Mouse (Mus musculus) heart, embryonic 16.5 days (tissue): Measurements from ENCODE around the gene Pld5. TPM values are rescaled to one million over a fixed set of nuclear protein-coding genes. Genes with fewer than 3 reads are reported as not detected.
A peak's percentile ranks its signal among the peaks of the same experiment; 100 is the strongest.

Experiments used
- ATAC-seq: fragments of 200-750 bp; cut with Nextera tagmentation; replicated peaks from 2 replicates; pipeline ENCODE4 v1.8.0; 2017; ENCODE audit warnings: moderate number of reproducible peaks; ENCODE audit not compliant: insufficient read depth, low FRiP score; ENCODE audit errors: extremely low read depth
- H3K27ac ChIP-seq: fragments of 300-500 bp; sonication (generic); 2 replicates; pipeline ENCODE4 v1.5.1; 2014; ENCODE audit warnings: mild to moderate bottlenecking, low read length, control low read depth, moderate library complexity
- H3K27me3 ChIP-seq: fragments of 300-500 bp; sonication (generic); 2 replicates; pipeline ENCODE4 v1.6.1; 2014; ENCODE audit warnings: low read length, mixed read lengths; ENCODE audit not compliant: control insufficient read depth, insufficient read depth
- H3K36me3 ChIP-seq: fragments of 300-500 bp; sonication (generic); 2 replicates; pipeline ENCODE4 v1.6.1; 2014; ENCODE audit not compliant: control insufficient read depth, insufficient read depth
- H3K4me1 ChIP-seq: fragments of 300-500 bp; sonication (generic); 2 replicates; pipeline ENCODE4 v1.6.1; 2014; ENCODE audit warnings: low read length, mixed read lengths; ENCODE audit not compliant: control insufficient read depth, insufficient read depth
- H3K4me2 ChIP-seq: fragments of 300-500 bp; sonication (generic); 2 replicates; pipeline ENCODE4 v1.6.1; 2014; ENCODE audit warnings: low read depth, mild to moderate bottlenecking, control low read depth, low read length
- H3K4me3 ChIP-seq: fragments of 300-500 bp; sonication (generic); 2 replicates; pipeline ENCODE4 v1.5.1; 2014; ENCODE audit warnings: mild to moderate bottlenecking, control low read depth, low read length
- H3K9ac ChIP-seq: fragments of 300-500 bp; sonication (generic); 2 replicates; pipeline ENCODE4 v1.6.1; 2014; ENCODE audit warnings: low read length, control low read depth
- H3K9me3 ChIP-seq: fragments of 300-500 bp; sonication (generic); replicated peaks from 2 replicates; pipeline ENCODE4 v1.6.1; 2016; ENCODE audit warnings: low read length; ENCODE audit not compliant: control insufficient read depth
- WGBS: fragments of 180-500 bp; shearing (Covaris S2); extraction: QIAGEN DNeasy Blood & Tissue Kit; methylation state at CpG from one replicate; pipeline ENCODE4 v1.1.7; 2014; 5-methylcytosine and 5-hydroxymethylcytosine counted together
- polyA plus RNA-seq: library from polyadenylated mRNA; unstranded; fragments of >200 nt; fragmentation: Nextera tagmentation; extraction: Ambion mirVana; gene quantifications from 2 replicates; pipeline ENCODE4 v1.2.1, GENCODE M21; 2015

Gene Pld5
- polyA plus RNA-seq, 1 experiment from 2014 or later = 0.59 TPM

DNA sequence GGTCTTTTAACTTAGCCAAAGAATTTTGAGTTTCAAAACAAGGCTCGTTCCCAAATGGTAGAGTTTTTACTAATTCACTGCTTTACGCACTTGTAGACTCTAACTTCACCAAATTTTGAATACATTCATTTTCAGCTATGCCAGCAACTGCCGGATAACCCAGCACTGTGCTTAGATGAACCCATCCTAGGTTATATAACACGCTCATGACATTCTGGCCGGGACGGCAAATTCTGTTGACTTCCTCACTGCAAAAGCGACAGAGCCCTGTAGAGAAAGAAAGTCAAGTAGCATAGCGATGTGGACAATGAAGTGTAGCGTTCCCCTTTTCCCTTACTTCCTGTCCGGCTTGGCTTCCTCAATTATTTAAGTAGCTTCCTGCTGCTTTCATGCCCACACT is 51.3 kb downstream of the Pld5 start:
- no peaks in the 10 kb centered on the region for H3K4me1 ChIP-seq
- WGBS = 72% methylated on average over 10 of the region's 10 CpGs
- ATAC-seq = no peak

DNA sequence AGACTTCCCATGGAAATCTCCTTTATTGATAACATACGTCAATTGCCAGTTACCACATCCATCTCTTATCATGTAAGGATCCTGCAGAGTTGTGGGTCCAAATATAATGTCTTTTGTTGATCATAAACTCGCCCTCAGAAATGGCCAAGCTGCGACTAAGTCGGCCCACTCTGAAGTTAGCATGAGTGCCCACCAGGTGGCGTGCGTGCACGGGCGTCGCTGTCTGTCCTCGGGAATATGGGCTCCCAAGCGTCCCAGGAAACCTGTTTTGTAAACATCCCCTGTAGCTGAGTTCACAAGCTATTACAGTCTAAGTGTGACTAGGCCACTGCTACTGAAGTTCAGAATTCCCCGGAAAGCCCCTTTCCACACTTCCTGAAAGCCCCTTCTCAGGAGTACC is 51.9 kb downstream of the Pld5 start:
- ATAC-seq = 0 out of 2 replicates have a peak, but pooled peaks have one; percentile 14
- Histone ChIP-seq H3K4me2 (peak overlapping the region; percentile 37; the same call in 1 of the 2 replicates), H3K27ac (no peak overlapping the region), H3K9me3 (no peaks in the 10 kb centered on the region), H3K9ac (no peak overlapping the region), H3K36me3 (no peaks in the 10 kb centered on the region), H3K4me3 (no peak overlapping the region), H3K27me3 (no peaks in the 10 kb centered on the region), H3K4me1 (no peaks in the 10 kb centered on the region)
- WGBS = 6% methylated on average over 12 of the region's 12 CpGs

More for the DNA sequence above, 51.3 kb downstream of the Pld5 start:
- no peak overlapping the region for H3K27ac ChIP-seq
- H3K36me3 ChIP-seq = no peaks in the 10 kb centered on the region
- H3K9me3 ChIP-seq = no peaks in the 10 kb centered on the region
- H3K9ac ChIP-seq = no peak overlapping the region
- no peak overlapping the region for H3K4me2 ChIP-seq
- no peak overlapping the region for H3K4me3 ChIP-seq
- no peaks in the 10 kb centered on the region for H3K27me3 ChIP-seq

DNA sequence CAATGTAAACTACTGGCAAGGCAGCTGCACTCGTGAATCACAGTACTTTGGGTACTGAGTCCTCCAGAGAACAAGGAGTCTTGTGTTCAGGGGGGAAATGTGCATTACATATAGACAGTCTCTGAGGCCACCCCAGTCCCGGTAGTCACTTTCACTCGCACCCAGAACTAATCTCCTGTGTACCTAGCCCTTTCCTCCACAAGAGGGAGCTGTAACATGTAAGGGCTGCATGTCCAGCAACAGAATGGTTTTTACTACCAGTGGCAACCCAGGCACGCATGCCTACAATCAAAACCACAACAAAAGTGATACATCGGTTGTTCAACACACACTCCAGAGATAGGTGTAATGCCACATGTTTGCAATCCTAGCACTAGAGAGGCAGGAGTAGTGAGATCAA is 56.9 kb downstream of the Pld5 start:
- no peaks in the 10 kb centered on the region for H3K9me3 ChIP-seq
- H3K4me2 ChIP-seq = no peak overlapping the region
- no peak overlapping the region for H3K27ac ChIP-seq
- peaks cover 4% of the 10 kb centered on the region; the same call in 1 of the 2 replicates for H3K4me1 ChIP-seq
- H3K27me3 ChIP-seq = no peaks in the 10 kb centered on the region
- WGBS = 77% methylated on average over 5 of the region's 5 CpGs
- H3K9ac ChIP-seq = no peak overlapping the region
- H3K4me3 ChIP-seq = no peak overlapping the region
- ATAC-seq = no peak
- H3K36me3 ChIP-seq = no peaks in the 10 kb centered on the region

DNA sequence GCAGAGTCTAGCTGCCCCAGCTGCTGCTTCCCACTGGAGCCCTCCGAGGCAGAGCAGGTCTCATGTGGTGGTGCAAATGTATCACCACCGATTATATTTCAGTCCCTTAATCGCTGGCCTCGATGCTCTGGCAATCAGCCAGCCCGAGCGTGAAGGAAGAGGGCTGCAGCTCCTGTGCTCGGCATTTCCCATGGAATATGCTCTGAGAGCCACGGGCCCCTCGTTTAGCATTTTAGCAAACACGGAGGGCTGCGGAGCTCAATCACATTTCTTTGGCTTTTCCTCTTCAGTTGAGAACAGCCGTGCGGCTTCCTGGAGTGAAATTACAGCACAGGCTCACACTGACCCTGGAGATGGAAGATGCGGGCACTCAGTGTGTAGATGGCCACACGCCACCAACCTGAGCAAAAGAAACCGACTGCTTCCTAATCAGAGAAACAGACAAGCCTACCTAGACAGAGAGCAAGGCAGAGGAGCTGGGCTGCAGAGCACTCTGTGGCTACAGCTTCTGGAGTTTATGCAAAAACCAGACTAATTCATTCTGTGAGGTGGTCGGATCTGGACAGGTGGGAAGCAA is 61.4 kb downstream of the Pld5 start:
- Histone ChIP-seq H3K9me3 (no peaks in the 10 kb centered on the region), H3K4me3 (peak overlapping the region; percentile 22), H3K27ac (no peak overlapping the region), H3K9ac (peak overlapping the region; percentile 44; the same call in 1 of the 2 replicates), H3K4me1 (peaks cover 7% of the 10 kb centered on the region; the same call in 1 of the 2 replicates), H3K27me3 (no peaks in the 10 kb centered on the region), H3K36me3 (no peaks in the 10 kb centered on the region), H3K4me2 (peak overlapping the region; percentile 58)
- ATAC-seq = no peak
- 32% methylated on average over 17 of the region's 17 CpGs for WGBS

DNA sequence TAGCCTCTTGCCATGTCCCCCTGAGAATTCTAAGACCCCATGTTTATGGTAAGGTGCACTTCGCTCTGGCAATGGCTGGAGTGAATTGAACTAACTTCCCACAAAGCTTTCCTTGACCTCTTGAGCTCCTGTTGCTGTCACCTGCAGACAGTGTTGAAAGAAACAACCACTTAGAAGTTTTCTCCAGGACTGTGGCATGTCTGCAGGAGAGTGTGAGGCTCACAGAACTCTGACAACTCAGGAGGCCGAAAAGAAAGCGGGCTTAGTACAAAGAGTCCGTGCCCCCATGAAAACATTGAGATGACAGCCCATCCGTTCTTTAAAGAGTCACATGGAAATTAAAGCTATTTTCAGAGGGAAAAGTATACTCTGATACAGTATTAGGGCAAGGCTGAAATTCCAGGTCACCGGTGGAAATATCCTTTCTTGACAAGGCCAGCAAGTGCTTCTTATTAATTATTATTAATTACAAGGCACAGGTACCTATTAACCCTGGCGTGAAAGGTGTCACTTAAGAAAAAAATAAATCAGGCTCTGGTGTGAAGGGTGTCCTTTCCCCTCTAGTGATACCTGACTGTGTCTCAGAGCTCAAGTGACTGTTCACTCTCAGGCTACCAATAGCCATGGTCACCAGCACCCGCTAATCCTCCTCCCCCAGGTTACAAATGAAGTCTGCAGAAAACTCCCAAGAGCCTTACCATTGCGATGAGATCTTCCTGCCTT is 62.0 kb downstream of the Pld5 start:
- H3K27ac ChIP-seq = no peak overlapping the region
- no peaks in the 10 kb centered on the region for H3K36me3 ChIP-seq
- no peak overlapping the region; the same call in 1 of the 2 replicates for H3K9ac ChIP-seq
- H3K4me1 ChIP-seq = peaks cover 7% of the 10 kb centered on the region; the same call in 1 of the 2 replicates
- H3K4me2 ChIP-seq = peak overlapping the region; percentile 58
- H3K4me3 ChIP-seq = no peak overlapping the region
- no peaks in the 10 kb centered on the region for H3K27me3 ChIP-seq
- 59% methylated on average over 9 of the region's 9 CpGs for WGBS
- no peak for ATAC-seq
- H3K9me3 ChIP-seq = no peaks in the 10 kb centered on the region

DNA sequence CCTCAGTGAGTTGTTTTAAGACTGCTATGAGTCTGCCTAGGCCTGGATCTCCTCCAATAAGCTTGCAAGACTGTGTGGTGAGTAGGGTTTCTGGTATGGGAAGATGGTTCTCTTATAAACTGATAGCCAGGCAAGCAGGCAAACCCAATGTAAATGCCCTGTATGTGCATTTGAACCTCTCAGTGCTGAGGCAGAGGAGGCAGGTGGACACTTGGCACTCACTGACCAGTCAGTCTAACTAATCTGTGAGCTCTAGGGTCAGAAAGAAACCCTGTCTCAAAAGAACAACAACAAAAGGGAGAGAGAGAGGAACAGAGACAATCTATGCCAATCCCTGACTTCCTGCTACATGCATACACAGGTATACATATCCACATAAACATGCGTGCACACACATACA is 64.3 kb downstream of the Pld5 start:
- H3K9ac ChIP-seq = no peak overlapping the region
- H3K36me3 ChIP-seq = no peaks in the 10 kb centered on the region
- H3K4me2 ChIP-seq = no peak overlapping the region
- H3K4me1 ChIP-seq = peaks cover 7% of the 10 kb centered on the region; the same call in 1 of the 2 replicates
- H3K9me3 ChIP-seq = no peaks in the 10 kb centered on the region
- H3K27me3 ChIP-seq = no peaks in the 10 kb centered on the region
- H3K27ac ChIP-seq = no peak overlapping the region
- 100% methylated on average over 1 of the region's 1 CpGs for WGBS
- ATAC-seq = no peak
- no peak overlapping the region for H3K4me3 ChIP-seq

DNA sequence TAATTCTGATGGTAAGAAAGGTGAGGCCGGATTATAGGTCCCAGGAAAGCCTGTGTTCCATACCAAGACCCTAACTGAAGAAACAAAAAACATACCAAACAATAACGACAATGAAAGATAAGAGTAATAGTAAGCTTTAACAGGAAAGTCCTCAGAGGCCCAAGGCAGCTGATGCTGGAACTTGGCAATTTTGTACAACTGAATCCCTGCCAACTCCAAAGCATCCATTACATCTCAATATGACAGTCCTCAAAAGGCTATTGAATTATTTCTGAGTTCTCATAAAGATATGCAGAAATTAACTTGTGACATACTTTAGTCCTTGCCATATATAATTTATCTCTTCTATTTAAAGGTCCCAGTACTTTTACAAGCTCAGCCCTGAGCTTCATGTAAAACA is 67.1 kb downstream of the Pld5 start:
- no peaks in the 10 kb centered on the region for H3K27me3 ChIP-seq
- no peaks in the 10 kb centered on the region for H3K9me3 ChIP-seq
- no peak overlapping the region for H3K4me2 ChIP-seq
- 74% methylated on average over 2 of the region's 2 CpGs for WGBS
- no peak overlapping the region for H3K4me3 ChIP-seq
- 0 out of 2 replicates have a peak, but pooled peaks cover 2% of the 10 kb centered on the region for H3K4me1 ChIP-seq
- no peaks in the 10 kb centered on the region for H3K36me3 ChIP-seq
- H3K27ac ChIP-seq = no peak overlapping the region
- no peak for ATAC-seq
- no peak overlapping the region for H3K9ac ChIP-seq

DNA sequence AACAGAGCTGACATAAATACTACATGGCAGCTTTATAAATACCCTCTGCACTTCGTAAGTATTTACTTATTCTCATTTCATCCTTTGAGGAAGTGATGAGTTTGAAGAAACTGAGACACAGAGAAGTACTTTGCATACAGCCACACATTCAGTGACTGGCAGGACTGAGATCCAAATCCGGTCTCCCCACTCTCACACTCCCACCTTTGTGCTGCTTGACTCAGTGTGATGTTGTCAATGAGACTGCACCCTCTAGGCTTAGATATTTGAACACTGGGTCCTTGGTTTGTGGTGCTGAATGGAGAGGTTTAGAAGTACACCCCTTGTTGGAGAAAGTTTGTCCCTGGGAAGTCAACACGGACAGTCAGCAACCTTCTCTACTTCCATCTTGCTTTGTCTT is 72.8 kb downstream of the Pld5 start:
- Histone ChIP-seq H3K4me2 (no peak overlapping the region), H3K4me1 (no peaks in the 10 kb centered on the region), H3K27ac (no peak overlapping the region), H3K9me3 (no peaks in the 10 kb centered on the region), H3K4me3 (no peak overlapping the region), H3K27me3 (no peaks in the 10 kb centered on the region), H3K36me3 (no peaks in the 10 kb centered on the region), H3K9ac (no peak overlapping the region)
- no peak for ATAC-seq
- 64% methylated on average over 3 of the region's 3 CpGs for WGBS

DNA sequence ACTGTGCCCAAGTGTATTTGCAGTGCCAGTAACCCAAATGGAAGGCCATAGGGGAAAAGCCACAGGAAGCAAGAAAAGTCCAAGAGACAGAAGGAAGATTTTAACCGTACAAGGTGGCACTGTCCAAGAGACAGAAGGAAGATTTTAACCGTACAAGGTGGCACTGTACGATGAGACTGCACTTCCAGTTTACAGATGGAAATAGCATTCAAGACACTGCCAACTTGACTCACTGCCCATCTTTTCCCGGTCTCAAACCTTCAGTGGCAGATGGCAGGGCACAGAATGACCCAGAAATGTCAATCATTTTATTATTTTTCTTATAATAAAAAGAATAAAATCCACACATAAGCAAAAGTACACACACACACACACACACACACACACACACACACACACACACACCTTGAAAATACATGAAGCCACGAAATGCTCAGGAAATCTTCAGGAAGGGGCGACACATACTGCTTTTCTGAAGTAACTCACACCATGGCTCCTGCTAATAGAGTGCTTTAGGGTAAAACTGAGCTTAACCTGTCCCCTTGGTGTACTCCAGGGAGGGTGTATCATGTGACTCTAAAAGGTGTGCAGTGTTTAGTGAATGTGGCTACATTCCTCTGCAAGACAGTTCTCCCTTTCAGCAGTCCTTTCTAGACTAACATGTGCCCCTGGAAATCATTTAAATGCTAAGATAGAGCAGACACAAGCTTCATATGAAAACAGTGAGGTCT is 77.9 kb downstream of the Pld5 start:
- WGBS = 77% methylated on average over 6 of the region's 6 CpGs
- no peaks in the 10 kb centered on the region for H3K27me3 ChIP-seq
- H3K4me3 ChIP-seq = no peak overlapping the region
- H3K4me1 ChIP-seq = no peaks in the 10 kb centered on the region
- H3K9ac ChIP-seq = no peak overlapping the region
- H3K36me3 ChIP-seq = no peaks in the 10 kb centered on the region
- no peak overlapping the region for H3K27ac ChIP-seq
- no peaks in the 10 kb centered on the region for H3K9me3 ChIP-seq
- no peak overlapping the region for H3K4me2 ChIP-seq
- no peak for ATAC-seq
